Mouse (Mus musculus): ENCODE data around the gene Zfp326. TPM values are rescaled to one million over a fixed set of nuclear protein-coding genes. Genes with fewer than 3 reads are reported as not detected.

Gene Zfp326
- total and polyA plus RNA-seq, 3 experiments, result 5.5 to 10.7 (median 9.3) TPM

DNA sequence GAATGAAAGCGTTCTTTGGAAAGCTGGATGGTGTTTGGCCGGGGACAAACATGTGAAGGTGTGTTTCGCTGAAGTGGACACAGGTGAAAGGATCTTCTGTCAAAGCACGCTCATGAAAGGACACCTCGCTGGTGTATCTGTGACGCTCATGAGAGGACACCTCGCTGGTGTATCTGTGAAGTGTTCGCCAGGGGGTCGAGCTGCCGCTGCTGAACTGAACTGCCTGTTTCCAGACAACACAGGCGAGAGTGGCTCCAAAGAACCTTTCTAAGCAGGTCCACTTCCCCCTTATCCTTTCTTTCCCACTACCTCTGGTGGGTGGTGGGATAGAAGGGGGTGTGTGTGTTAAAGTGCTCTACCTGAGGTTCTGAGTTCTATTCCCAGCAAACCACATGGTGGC, 1.9 kb upstream of the Zfp326 start:
- 99% methylated on average over 11 of the region's 11 CpGs for WGBS
- no peak for DNase-seq
- TF ChIP-seq EP300 (IDR thresholded peaks at IDR 0.05; ENCODE audit: insufficient read depth, low read depth, low read length), result no peak
- no peak for TF ChIP-seq CTCF (IDR thresholded peaks at IDR 0.05)
- no peak for TF ChIP-seq POLR2A (IDR thresholded peaks at IDR 0.05; ENCODE audit: insufficient read depth, low read depth, low read length)
- H3K9ac ChIP-seq (ENCODE audit: low read depth, low read length), result no peak overlapping the region
- H3K27me3 ChIP-seq (ENCODE audit: control insufficient read depth, insufficient read depth, low read length), result no peaks in the 10 kb centered on the region
- no peak overlapping the region for H3K4me3 ChIP-seq
- H3K27ac ChIP-seq, result no peak overlapping the region
- H3K79me2 ChIP-seq (replicated peaks; ENCODE audit: control insufficient read depth, insufficient read depth, low read length), result peaks cover under 1% of the 10 kb centered on the region
- peaks cover 5% of the 10 kb centered on the region for H3K36me3 ChIP-seq (ENCODE audit: control insufficient read depth, insufficient read depth, low read length)
- H3K4me1 ChIP-seq (ENCODE audit: control insufficient read depth, insufficient read depth, low read length), result peaks cover 2% of the 10 kb centered on the region
- intact Hi-C loops (cut with DNase I), result loop anchor here (10.0 kb wide), 1 partner anchor 380 kb away; no protein-coding TSS in a partner anchor

DNA sequence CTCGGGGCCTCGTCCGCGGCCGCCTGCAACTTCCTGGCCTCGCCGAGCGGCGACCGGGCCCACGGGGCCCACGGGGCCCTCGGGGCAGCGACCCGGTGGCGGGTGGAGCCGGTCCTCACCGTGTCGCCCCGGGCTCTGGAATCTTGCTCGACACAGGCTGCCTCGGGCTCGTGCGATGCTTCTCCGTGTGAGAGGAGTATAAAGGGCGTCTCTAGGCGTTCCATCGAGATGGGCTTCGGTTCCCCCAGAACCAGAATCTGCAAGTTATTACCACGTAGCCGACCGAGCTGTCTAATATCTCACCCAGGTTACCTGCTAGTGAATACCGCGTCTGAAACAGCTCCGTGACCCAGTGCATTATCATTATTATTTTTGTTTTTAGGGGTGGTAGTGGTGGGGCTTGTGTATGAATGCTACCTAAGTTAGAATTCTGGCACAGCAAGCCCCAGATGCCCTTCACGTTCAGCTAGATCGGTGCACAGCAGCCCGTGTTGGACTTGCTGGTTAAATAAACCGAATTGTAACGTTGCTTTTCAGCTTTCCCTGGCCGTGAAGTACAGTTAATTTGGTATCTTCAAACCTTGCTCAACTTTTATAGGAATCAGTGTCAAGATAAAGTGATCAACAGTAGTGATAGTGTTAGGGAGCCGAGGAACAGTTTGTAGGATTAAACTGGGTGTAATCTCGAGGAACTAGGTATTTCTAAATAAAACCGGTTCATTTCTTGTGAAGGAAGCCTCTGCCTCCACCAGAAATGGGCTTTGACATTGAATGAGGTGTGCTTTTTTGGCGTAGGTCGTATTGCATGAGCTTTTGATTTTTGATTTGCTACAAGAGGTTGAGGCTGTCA, 785 bp downstream of the Zfp326 start:
- H3K4me1 ChIP-seq (ENCODE audit: control insufficient read depth, insufficient read depth, low read length), result peaks cover 9% of the 10 kb centered on the region
- TF ChIP-seq EP300 (IDR thresholded peaks at IDR 0.05; ENCODE audit: insufficient read depth, low read depth, low read length), result no peak
- no peak for TF ChIP-seq CTCF (IDR thresholded peaks at IDR 0.05)
- TF ChIP-seq POLR2A (IDR thresholded peaks at IDR 0.05; ENCODE audit: insufficient read depth, low read depth, low read length), result no peak
- peaks cover 16% of the 10 kb centered on the region for H3K36me3 ChIP-seq (ENCODE audit: control insufficient read depth, insufficient read depth, low read length)
- no peak for DNase-seq
- WGBS, result under 1% methylated on average over 46 of the region's 46 CpGs
- H3K9ac ChIP-seq (ENCODE audit: low read depth, low read length), result peak overlapping the region; percentile 91
- H3K27me3 ChIP-seq (ENCODE audit: control insufficient read depth, insufficient read depth, low read length), result no peaks in the 10 kb centered on the region
- H3K27ac ChIP-seq, result peak overlapping the region; percentile 88
- peak overlapping the region; percentile 84 for H3K4me3 ChIP-seq
- H3K79me2 ChIP-seq (replicated peaks; ENCODE audit: control insufficient read depth, insufficient read depth, low read length), result peaks cover 6% of the 10 kb centered on the region
- intact Hi-C loops (cut with DNase I), result loop anchor here (5.0 to 10.0 kb wide), 2 partner anchors 360 to 382 kb away; partner anchors contain the start of gene Lrrc8c

DNA sequence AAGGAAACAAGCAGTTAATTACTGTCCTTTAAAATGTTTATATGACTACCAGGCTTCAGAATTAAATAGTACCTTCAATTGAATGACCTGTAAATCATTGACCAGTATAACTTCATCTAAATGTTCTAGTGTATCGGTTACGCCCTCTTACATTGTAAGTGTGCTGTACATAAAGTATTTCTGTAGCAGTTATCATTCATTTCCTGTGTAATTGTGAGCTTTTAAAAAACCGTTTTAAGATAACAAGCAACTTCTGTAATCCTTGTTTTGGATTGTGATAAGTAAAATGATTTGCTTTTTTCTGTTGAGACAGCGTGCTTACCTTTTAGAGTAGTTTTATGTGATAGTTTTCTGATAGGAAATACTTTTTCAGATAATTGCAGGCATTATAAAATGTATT, 11.0 kb downstream of the Zfp326 start:
- no peak for DNase-seq
- TF ChIP-seq POLR2A (IDR thresholded peaks at IDR 0.05; ENCODE audit: insufficient read depth, low read depth, low read length), result no peak
- TF ChIP-seq EP300 (IDR thresholded peaks at IDR 0.05; ENCODE audit: insufficient read depth, low read depth, low read length), result no peak
- TF ChIP-seq CTCF (IDR thresholded peaks at IDR 0.05), result no peak
- Histone ChIP-seq H3K79me2 (replicated peaks; ENCODE audit: control insufficient read depth, insufficient read depth, low read length) (peaks cover 3% of the 10 kb centered on the region; the same call in 1 of the 2 replicates), H3K4me3 (no peak overlapping the region), H3K4me1 (ENCODE audit: control insufficient read depth, insufficient read depth, low read length) (peaks cover 2% of the 10 kb centered on the region), H3K9ac (ENCODE audit: low read depth, low read length) (no peak overlapping the region), H3K27ac (no peak overlapping the region), H3K36me3 (ENCODE audit: control insufficient read depth, insufficient read depth, low read length) (peaks cover 28% of the 10 kb centered on the region), H3K27me3 (ENCODE audit: control insufficient read depth, insufficient read depth, low read length) (no peaks in the 10 kb centered on the region)
- intact Hi-C loops (cut with DNase I), result no loop called here
- 60% methylated on average over 4 of the region's 4 CpGs for WGBS

DNA sequence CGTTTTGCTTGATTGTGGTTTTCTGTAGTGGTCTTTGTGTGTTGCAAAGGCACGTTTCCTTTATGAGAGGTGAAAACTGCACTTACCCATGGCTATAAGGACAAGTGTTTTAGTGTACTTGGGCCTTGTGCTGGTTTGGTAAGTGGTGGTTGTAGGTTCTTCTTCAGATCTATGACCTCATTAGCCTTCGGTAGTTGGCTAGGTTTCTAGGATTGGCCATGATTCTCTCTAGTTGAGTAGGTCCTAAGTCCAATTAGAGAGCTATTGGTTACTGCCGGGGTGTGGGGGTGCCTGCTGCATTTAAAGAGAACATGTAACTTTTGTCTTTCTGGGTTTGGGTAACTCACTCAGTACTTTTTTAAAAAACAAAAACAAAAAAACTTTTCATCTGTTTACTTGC, 21.8 kb downstream of the Zfp326 start:
- Histone ChIP-seq H3K79me2 (replicated peaks; ENCODE audit: control insufficient read depth, insufficient read depth, low read length) (peaks cover 1% of the 10 kb centered on the region; the same call in 1 of the 2 replicates), H3K9ac (ENCODE audit: low read depth, low read length) (no peak overlapping the region), H3K36me3 (ENCODE audit: control insufficient read depth, insufficient read depth, low read length) (peaks cover 15% of the 10 kb centered on the region), H3K4me1 (ENCODE audit: control insufficient read depth, insufficient read depth, low read length) (no peaks in the 10 kb centered on the region; the same call in 1 of the 2 replicates), H3K4me3 (no peak overlapping the region), H3K27me3 (ENCODE audit: control insufficient read depth, insufficient read depth, low read length) (no peaks in the 10 kb centered on the region), H3K27ac (no peak overlapping the region)
- intact Hi-C loops (cut with DNase I), result no loop called here
- no peak for DNase-seq
- 89% methylated on average over 4 of the region's 4 CpGs for WGBS
- TF ChIP-seq POLR2A (IDR thresholded peaks at IDR 0.05; ENCODE audit: insufficient read depth, low read depth, low read length) (no peak), EP300 (IDR thresholded peaks at IDR 0.05; ENCODE audit: insufficient read depth, low read depth, low read length) (no peak), CTCF (IDR thresholded peaks at IDR 0.05) (no peak)

DNA sequence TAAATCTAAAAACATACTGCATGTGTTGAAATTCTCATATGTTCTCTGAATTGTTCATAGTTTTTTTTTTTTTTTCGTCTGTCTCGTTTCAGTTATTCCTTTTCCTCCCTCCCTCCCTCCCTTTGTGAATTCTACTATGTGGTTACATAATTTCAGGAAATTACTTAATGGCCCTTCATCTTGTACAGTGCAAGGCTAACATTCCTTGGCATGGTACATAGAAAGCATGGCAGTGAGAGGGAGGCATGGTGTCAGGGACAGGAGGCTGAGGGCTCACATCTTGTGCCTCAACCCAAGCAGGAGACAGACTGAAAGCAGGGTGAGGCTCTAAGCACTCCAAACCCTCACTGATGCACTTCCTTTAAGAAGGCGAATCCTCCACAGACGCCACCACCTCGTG, 32.8 kb downstream of the Zfp326 start:
- TF ChIP-seq EP300 (IDR thresholded peaks at IDR 0.05; ENCODE audit: insufficient read depth, low read depth, low read length) (no peak), CTCF (IDR thresholded peaks at IDR 0.05) (no peak), POLR2A (IDR thresholded peaks at IDR 0.05; ENCODE audit: insufficient read depth, low read depth, low read length) (no peak)
- H3K79me2 ChIP-seq (replicated peaks; ENCODE audit: control insufficient read depth, insufficient read depth, low read length), result no peaks in the 10 kb centered on the region; the same call in 1 of the 2 replicates

DNA sequence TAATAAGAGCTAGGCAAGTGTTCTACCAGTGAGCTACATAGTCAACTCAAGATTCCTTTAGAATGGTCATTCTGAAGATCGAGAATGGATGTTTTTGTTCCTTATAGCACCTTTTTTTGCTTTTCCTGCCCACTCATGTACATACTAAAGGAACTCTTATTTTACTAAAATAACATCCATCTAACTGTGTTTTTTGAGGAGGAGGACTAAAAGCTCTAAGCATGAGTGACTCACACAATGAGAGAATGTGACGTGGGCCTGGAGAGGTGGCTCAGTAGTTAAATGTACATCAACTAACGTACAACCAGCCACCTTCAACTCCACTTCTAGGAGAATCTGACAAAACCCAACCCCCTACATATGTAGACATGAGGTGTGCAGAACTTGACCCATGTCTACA, 33.3 kb downstream of the Zfp326 start:
- H3K36me3 ChIP-seq (ENCODE audit: control insufficient read depth, insufficient read depth, low read length), result peaks cover 7% of the 10 kb centered on the region
- 90% methylated on average over 3 of the region's 3 CpGs for WGBS
- intact Hi-C loops (cut with DNase I), result no loop called here

More for the DNA sequence above, 32.8 kb downstream of the Zfp326 start:
- Histone ChIP-seq H3K9ac (ENCODE audit: low read depth, low read length) (no peak overlapping the region), H3K4me1 (ENCODE audit: control insufficient read depth, insufficient read depth, low read length) (no peaks in the 10 kb centered on the region), H3K4me3 (no peak overlapping the region), H3K36me3 (ENCODE audit: control insufficient read depth, insufficient read depth, low read length) (peaks cover 7% of the 10 kb centered on the region), H3K27me3 (ENCODE audit: control insufficient read depth, insufficient read depth, low read length) (no peaks in the 10 kb centered on the region), H3K27ac (no peak overlapping the region)
- no peak for DNase-seq
- intact Hi-C loops (cut with DNase I), result no loop called here
- whole genome bisulfite sequencing, result 63% methylated on average over 5 of the region's 5 CpGs

More for the DNA sequence above, 33.3 kb downstream of the Zfp326 start:
- H3K9ac ChIP-seq (ENCODE audit: low read depth, low read length), result no peak overlapping the region
- H3K27ac ChIP-seq, result no peak overlapping the region
- H3K27me3 ChIP-seq (ENCODE audit: control insufficient read depth, insufficient read depth, low read length), result no peaks in the 10 kb centered on the region
- TF ChIP-seq EP300 (IDR thresholded peaks at IDR 0.05; ENCODE audit: insufficient read depth, low read depth, low read length) (no peak), CTCF (IDR thresholded peaks at IDR 0.05) (no peak), POLR2A (IDR thresholded peaks at IDR 0.05; ENCODE audit: insufficient read depth, low read depth, low read length) (no peak)
- no peak overlapping the region for H3K4me3 ChIP-seq
- H3K4me1 ChIP-seq (ENCODE audit: control insufficient read depth, insufficient read depth, low read length), result no peaks in the 10 kb centered on the region
- DNase-seq, result no peak
- H3K79me2 ChIP-seq (replicated peaks; ENCODE audit: control insufficient read depth, insufficient read depth, low read length), result no peaks in the 10 kb centered on the region; the same call in 1 of the 2 replicates

Data from heart, adult 2 months (tissue).